Mouse (Mus musculus) T-helper 2 cell (primary cell): ENCODE data around the gene Pakap.

Source experiments
- in situ Hi-C: fragments of 300-600 bp; cut with MboI, MseI; formaldehyde crosslinking; loops from one replicate; pipeline ENCODE4 v1.15.1; 2025; ENCODE audit warnings: high pct_unique_total_duplicates

The Pakap gene

GRCm38 (mm10) chr4:57574181-57574580, 6.2 kb downstream of the Pakap start:
- in situ Hi-C loops: no loop called here

- in situ Hi-C loops: no loop called here
These were observed 6.7 kb downstream of the Pakap start for GRCm38 (mm10) chr4:57574646-57575045.

- in situ Hi-C loops: no loop called here
These were observed 7.7 kb downstream of the Pakap start for GRCm38 (mm10) chr4:57575686-57576085.

GRCm38 (mm10) chr4:57576095-57576494, 8.1 kb downstream of the Pakap start:
- in situ Hi-C loops: no loop called here

DNA sequence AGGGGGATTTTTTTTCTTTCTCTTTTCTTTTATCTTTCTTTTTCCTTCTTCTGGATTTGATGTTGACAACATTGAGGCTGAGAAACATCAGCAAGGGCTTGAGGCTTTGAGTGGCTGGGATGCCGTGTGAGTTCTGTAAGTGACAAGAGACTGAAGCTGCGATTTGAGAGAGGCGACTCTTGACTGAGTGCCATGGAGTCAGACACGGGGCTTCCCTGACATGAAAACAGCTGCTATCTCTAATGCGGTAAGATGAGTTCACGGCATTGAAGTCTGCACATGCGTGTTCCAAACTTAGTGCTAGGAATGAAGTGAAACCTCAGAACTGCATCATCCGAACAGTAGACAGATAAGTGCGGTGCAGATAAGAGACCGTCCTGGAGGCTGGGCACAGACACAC, 11.7 kb downstream of the Pakap start:
- in situ Hi-C loops: no loop called here

DNA sequence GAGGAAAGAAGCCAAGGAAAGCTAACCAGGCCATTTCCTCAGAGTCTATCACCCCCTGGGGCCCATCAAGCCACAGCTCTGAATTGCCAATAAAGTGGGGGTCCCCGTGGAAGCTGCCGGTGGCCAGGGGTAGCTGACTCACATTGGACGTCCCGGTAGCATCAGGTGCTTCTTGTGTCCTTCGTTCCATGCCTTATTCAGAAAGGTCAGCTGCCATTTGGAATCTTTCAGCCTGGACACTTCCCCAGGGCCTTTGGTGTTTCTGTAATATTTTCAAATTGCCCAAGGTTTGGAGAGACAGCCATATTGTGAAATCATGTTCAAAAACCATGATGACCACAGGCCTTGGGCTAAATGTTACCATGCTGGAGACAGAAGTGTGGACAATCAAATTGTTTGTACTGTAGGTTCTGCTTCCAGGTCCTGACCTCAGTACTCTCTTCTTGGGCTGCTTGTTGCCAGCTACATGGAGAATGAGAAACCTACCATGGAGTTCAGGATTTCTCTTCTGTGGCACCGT, 17.4 kb downstream of the Pakap start:
- in situ Hi-C loops: no loop called here

DNA sequence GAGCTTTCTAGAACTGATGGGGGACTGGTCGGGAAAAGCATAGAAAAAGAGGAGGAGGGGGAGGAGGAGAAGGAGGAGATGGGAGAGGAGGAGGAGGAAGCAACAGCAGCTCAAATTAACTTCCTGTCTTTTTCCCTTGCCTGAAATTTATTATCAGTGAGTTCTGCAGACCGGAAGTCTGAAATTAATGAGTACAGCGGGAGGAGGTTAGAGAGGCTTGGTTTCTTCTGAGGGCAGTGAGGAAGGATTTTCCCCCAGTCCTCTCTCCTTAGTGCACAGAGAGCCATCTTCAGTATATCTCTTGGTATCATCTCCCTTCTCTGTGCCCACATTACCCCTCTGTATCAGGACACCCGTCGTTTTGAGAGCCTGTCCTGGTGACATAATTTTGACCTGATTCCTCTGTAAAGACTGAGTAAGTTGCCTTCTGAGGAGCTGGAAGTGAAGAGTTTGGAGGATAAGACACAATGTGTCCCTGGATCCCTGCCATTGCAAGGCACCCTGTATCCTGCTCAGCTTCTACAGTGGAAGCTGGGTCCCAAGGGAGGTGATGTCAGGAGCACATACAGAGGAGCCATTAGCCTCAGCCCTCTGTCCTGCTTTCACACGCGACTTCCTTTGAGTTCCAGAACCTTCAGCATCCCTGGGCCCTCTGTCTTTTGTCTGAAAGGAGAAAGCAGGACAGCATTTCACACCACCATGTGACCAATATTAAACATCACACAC, 19.1 kb downstream of the Pakap start:
- in situ Hi-C loops: no loop called here

DNA sequence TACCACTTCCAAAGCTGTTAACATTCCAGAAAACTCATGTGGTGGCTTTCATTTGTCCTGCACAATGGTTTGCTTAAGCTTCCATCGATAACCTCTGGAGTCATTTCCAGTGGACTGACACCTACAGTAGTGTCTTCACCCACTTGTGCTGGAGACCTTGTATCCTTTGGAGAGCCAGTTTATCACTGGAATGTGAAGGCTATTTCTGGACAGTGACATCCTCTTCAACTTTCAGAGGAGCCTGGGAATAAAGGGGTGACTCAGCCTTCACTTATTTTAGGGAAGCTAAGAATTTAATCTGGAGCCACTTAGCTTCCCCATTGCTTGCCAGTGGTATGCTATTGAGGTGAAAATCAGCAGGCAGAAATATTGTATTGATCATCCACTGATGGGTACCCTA, 20.4 kb downstream of the Pakap start:
- in situ Hi-C loops: no loop called here

- in situ Hi-C loops: no loop called here
These were observed 24.8 kb downstream of the Pakap start for GRCm38 (mm10) chr4:57592751-57593150.

- in situ Hi-C loops: loop anchor here (25.0 kb wide), 1 partner anchor 713 kb away; no protein-coding TSS in a partner anchor
These were observed 32.0 kb downstream of the Pakap start for GRCm38 (mm10) chr4:57599946-57600345.

DNA sequence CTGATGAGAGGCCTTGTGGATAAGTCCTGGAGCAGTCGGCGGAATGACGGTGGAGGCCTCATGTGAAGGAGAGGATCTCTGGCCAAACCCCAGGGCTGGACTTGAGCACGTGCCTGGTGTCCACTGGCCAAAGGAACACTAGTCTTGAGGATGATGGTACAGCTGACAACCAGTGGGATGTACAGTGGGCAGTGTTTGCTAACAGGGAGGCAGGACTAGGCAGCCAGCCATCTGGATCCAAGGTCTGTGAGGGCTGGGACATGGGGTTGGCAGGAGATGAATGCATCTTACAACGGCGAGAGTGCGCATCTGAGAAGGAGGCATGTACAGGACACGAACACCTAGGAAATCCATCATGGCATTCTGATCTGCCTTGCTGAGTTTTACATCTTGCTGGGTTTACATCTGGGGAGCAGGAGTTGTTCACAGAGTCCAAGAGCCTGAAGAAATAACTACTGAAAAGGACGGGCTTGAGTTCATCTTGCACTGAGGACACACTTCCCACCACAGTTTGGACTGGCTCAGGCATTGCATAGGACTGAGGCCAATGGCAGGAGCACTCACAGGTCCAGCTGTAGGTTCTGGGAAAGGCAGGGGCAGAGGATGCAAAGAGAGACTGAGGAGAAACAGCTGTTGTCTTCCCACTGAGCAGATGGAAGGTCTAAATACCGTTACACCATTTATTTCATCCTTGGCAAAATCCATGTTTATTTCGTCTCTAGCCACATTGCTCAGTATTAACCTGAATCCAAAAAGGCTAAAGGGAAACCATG, 32.9 kb downstream of the Pakap start:
- in situ Hi-C loops: loop anchor here (25.0 kb wide), 1 partner anchor 714 kb away; no protein-coding TSS in a partner anchor

GRCm38 (mm10) chr4:57601458-57601835, 33.5 kb downstream of the Pakap start:
- in situ Hi-C loops: loop anchor here (25.0 kb wide), 1 partner anchor 714 kb away; no protein-coding TSS in a partner anchor

- in situ Hi-C loops: loop anchor here (25.0 kb wide), 1 partner anchor 715 kb away; no protein-coding TSS in a partner anchor
These were observed 34.1 kb downstream of the Pakap start for GRCm38 (mm10) chr4:57601903-57602617.

DNA sequence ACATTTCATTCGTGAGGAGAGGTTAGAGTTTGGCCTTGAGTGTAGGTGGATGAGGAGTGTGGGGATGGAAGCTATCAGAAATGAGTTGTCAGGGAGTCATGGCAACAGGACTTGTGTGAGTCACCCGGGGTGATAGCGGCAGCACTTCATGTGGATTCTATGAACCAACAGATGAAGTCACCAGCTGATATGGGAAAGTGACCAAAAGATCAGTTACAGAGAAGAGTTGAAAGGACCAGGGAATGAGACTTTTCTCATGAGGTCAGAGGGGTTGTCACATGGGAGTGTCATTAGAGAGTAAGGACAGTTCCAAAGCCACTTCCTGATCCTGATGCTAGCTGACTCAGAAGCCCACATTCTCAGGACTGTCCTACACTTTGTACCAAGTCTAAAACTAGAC, 38.3 kb downstream of the Pakap start:
- in situ Hi-C loops: loop anchor here (25.0 kb wide), 1 partner anchor 719 kb away; no protein-coding TSS in a partner anchor

DNA sequence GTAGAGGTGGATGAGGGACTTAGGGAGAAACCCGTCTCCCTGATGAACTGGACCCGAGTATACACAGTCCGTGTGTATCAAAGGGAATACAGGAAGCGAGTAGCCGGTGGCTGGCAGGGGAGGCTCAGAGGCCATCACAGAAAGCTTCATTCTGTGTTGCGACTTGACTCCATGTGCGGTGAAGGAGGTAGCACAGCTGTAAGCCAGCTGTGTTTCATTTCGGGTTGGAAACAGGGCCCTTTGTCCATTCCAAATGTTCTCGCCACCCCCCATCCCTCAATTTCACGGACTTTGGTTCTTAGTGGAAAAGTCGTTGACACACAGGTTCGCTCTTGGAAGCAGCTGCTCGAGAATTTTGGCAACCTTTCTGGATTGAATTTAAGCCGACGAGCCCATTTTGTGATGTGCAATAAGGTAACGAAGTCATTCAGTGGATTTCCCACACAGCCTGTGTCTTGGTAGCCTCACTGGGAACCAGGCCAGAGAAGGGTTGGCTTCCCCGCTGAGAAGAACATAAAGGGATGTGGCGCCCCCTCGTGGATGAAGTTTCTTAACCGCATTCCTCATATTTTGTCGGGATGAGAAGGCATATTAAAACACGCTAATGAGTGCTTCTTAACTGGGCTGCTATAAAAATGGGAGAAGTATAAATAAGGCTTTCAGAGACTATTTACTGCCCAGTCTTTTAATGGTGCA, 39.4 kb downstream of the Pakap start:
- in situ Hi-C loops: loop anchor here (25.0 kb wide), 1 partner anchor 720 kb away; no protein-coding TSS in a partner anchor

DNA sequence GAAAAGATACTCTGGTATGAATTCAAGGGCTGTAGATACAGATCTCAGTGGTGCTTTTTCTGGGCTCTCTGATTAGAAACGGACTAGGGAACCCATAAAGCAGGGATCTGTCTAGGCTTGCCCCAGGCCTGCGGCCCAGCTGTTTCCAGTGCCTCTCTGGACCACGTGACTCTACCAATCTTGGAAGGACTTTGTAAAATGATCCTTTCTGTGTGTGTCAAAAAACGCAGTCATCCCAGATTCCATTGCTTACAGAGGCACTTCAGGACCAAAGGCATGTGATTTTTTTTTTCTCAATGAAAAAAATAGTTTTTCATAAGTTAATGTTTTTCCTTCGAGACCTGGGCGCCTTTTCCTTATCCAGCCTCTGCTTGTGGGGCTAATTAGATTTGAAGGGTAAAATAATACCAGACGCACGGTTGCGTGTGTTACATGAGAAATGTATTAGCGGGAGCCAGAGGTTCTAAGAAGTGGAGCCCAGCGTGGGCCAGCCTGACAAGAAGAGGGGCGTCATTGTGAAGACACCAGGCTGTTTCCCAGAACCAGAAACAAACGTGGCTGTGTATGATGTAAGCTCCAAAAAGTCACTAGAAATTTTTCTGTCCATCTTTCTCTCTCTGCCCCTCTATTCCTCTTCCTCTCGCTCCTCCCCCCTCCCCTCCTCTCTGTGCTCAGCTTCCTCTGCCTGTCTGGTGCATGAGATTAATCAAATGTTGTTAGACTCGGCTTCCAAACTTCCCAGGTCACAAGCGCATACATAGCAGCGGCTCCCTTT, 43.5 kb downstream of the Pakap start:
- in situ Hi-C loops: loop anchor here (10.0 to 25.0 kb wide), 2 partner anchors 724 to 1447 kb away; no protein-coding TSS in a partner anchor

GRCm38 (mm10) chr4:57612716-57613115, 44.7 kb downstream of the Pakap start:
- in situ Hi-C loops: loop anchor here (10.0 to 25.0 kb wide), 2 partner anchors 725 to 1448 kb away; no protein-coding TSS in a partner anchor

DNA sequence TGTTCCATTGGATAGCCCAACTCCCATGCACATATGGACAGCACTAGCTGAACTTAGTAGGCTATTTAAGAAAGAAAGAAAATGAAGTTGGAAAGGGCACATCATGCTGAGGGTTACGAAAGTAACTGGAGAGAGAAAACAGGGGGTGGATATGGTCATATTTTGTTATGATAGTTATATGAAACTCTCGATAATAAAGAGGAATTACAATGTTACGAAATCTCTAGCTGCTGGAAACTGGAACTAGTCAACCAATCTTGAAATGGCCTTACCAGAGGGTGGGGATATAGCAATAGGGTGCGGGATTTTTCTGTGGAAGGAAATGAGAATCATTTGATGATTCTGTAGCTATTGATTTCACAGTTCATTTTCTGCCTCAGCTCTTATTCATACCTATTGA, 46.7 kb downstream of the Pakap start:
- in situ Hi-C loops: loop anchor here (10.0 to 25.0 kb wide), 2 partner anchors 727 to 1450 kb away; no protein-coding TSS in a partner anchor

DNA sequence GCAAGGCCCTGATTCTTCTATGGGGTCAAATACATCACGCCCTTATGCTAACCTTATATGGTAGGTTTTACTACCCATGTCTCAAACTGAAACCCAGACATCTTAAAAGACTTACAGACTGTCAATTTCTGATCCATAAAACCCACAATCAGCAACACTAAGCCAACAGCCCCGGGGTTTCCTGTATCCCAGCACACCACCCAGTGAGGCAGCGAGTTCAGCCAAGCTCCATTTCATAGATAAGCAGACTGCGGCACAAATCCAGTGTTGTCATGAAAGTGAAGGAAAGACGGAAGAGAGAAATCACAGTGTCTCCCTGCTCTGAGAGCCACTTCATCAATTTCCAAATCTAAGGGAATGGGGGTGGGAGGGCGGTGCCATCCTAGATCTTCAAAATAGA, 50.8 kb downstream of the Pakap start:
- in situ Hi-C loops: loop anchor here (10.0 to 25.0 kb wide), 2 partner anchors 731 to 1454 kb away; no protein-coding TSS in a partner anchor

- in situ Hi-C loops: loop anchor here (25.0 kb wide), 1 partner anchor 736 kb away; no protein-coding TSS in a partner anchor
These were observed 54.8 kb downstream of the Pakap start for GRCm38 (mm10) chr4:57622816-57623215.
